Mouse (Mus musculus) CH12.LX (cell line): Measurements from ENCODE around the gene Exoc6. TPM values are rescaled to one million over a fixed set of nuclear protein-coding genes. Genes with fewer than 3 reads are reported as not detected.

ENCODE experiments used
- DNase-seq: peaks from one replicate; pipeline ENCODE4 v3.0.0-alpha.2; 2013; ENCODE audit errors: extremely low read depth
- H3K27ac ChIP-seq: 2 replicates; pipeline ENCODE4 v1.5.1; 2012; ENCODE audit warnings: low read depth, mild to moderate bottlenecking, control low read depth, moderate library complexity; ENCODE audit not compliant: insufficient read depth
- H3K27me3 ChIP-seq: replicated peaks from 2 replicates; pipeline ENCODE3; 2012; ENCODE audit warnings: inconsistent platforms
- H3K36me3 ChIP-seq, 2 experiments: replicated peaks in 1 of 2; 2 replicates each; pipeline versions ENCODE3 to v1.6.1; 2012; ENCODE audit warnings: inconsistent platforms in 1 of 2, low read length in 1 of 2, mild to moderate bottlenecking in 1 of 2, mixed read lengths in 1 of 2, moderate library complexity in 1 of 2; ENCODE audit not compliant: control insufficient read depth in 1 of 2, insufficient read depth in 1 of 2
- H3K4me1 ChIP-seq, 2 experiments: 2 replicates each; pipeline ENCODE4 v1.6.1; 2012; ENCODE audit warnings: inconsistent platforms in 1 of 2, moderate library complexity in 1 of 2; ENCODE audit not compliant: insufficient read depth in 2 of 2, control insufficient read depth in 1 of 2
- H3K4me2 ChIP-seq: 2 replicates; pipeline ENCODE4 v1.6.1; 2012; ENCODE audit warnings: low read depth, mild to moderate bottlenecking, control low read depth; ENCODE audit not compliant: poor library complexity, insufficient read depth, severe bottlenecking
- H3K4me3 ChIP-seq, 3 experiments: fragments of 150-350 bp in 1 of 3; sonication (generic) in 1 of 3; replicated peaks in 1 of 3; 2 replicates each; pipeline versions ENCODE3 to v1.5.1; 2011 to 2012; ENCODE audit warnings: low read depth in 2 of 3, low read length in 2 of 3, mild to moderate bottlenecking in 2 of 3, moderate library complexity in 2 of 3, control low read depth in 1 of 3, improper control_type of control experiment in 1 of 3, inconsistent platforms in 1 of 3, mixed read lengths in 1 of 3; ENCODE audit not compliant: poor library complexity in 1 of 3
- H3K79me2 ChIP-seq: replicated peaks from 2 replicates; pipeline ENCODE4 v1.6.1; 2012; ENCODE audit warnings: mild to moderate bottlenecking, moderate library complexity; ENCODE audit not compliant: control insufficient read depth, poor library complexity, insufficient read depth, severe bottlenecking; ENCODE audit errors: extremely low read depth
- H3K9ac ChIP-seq: 2 replicates; pipeline ENCODE4 v1.6.1; 2012; ENCODE audit warnings: low read depth, mild to moderate bottlenecking, control low read depth, moderate library complexity; ENCODE audit not compliant: insufficient read depth
- H3K9me3 ChIP-seq: replicated peaks from 2 replicates; pipeline ENCODE3; 2012; ENCODE audit warnings: low read length, inconsistent platforms, mixed read lengths
- CTCF ChIP-seq, 2 experiments: IDR thresholded peaks in 1 of 2; conservative IDR thresholded peaks in 1 of 2; 2 replicates each; pipeline ENCODE4 v1.5.1; 2011 to 2012; ENCODE audit warnings: low read depth in 2 of 2, low read length in 2 of 2, improper control_type of control experiment in 1 of 2, inconsistent platforms in 1 of 2, mild to moderate bottlenecking in 1 of 2, moderate library complexity in 1 of 2
- EP300 ChIP-seq: IDR thresholded peaks from 2 replicates; pipeline ENCODE4 v1.6.1; 2011; ENCODE audit warnings: low read length, improper control_type of control experiment
- MAFK ChIP-seq: IDR thresholded peaks from 2 replicates; pipeline ENCODE4 v1.6.1; 2011; ENCODE audit warnings: low read length, improper control_type of control experiment; ENCODE audit not compliant: insufficient replicate concordance
- MAX ChIP-seq: IDR thresholded peaks from 2 replicates; pipeline ENCODE4 v1.6.1; 2011; ENCODE audit warnings: low read length, improper control_type of control experiment
- RAD21 ChIP-seq: IDR thresholded peaks from 2 replicates; pipeline ENCODE4 v1.6.1; 2011; ENCODE audit warnings: low read depth, mild to moderate bottlenecking, low read length, improper control_type of control experiment, moderate library complexity
- RCOR1 ChIP-seq: conservative IDR thresholded peaks from 2 replicates; pipeline ENCODE4 v1.6.1; 2012; ENCODE audit warnings: low read depth, mild to moderate bottlenecking, inconsistent platforms, low read length, improper control_type of control experiment
- SIN3A ChIP-seq: IDR thresholded peaks from 2 replicates; pipeline ENCODE4 v1.6.1; 2012; ENCODE audit warnings: low read length, improper control_type of control experiment, inconsistent platforms
- SMC3 ChIP-seq: IDR thresholded peaks from 2 replicates; pipeline ENCODE4 v1.6.1; 2011; ENCODE audit warnings: low read depth, low read length, improper control_type of control experiment
- TCF12 ChIP-seq: IDR thresholded peaks from 2 replicates; pipeline ENCODE4 v1.6.1; 2014; ENCODE audit warnings: low read depth, mild to moderate bottlenecking, inconsistent platforms, low read length, improper control_type of control experiment
- USF2 ChIP-seq: conservative IDR thresholded peaks from 2 replicates; pipeline ENCODE4 v1.6.1; 2011; ENCODE audit warnings: low read depth, low read length, improper control_type of control experiment
- ZMIZ1 ChIP-seq: IDR thresholded peaks from 2 replicates; pipeline ENCODE4 v1.6.1; 2012; ENCODE audit warnings: low read depth, mild to moderate bottlenecking, inconsistent platforms, low read length, improper control_type of control experiment
- dilution Hi-C: fragments of 300-500 bp; cut with MboI; formaldehyde crosslinking; loops from 2 replicates; pipeline ENCODE4 v1.14.3; 2020; ENCODE audit warnings: low sequenced_read_pairs; ENCODE audit not compliant: extremely low pct_unique_long_range_greater_than_20kb, extremely low pct_ligation_motif_present
- in situ Hi-C: fragments of 300-500 bp; cut with MboI; formaldehyde crosslinking; loops from 3 replicates; pipeline ENCODE4 v1.14.3; 2019; ENCODE audit warnings: low sequenced_read_pairs, low pct_ligation_motif_present, low pct_unique_long_range_greater_than_20kb, mixed read lengths
- polyA plus RNA-seq: library from polyadenylated mRNA; unstranded; fragments of >175 nt; gene quantifications from 2 replicates; pipeline ENCODE4 v1.2.1, GENCODE M21; 2012; ENCODE audit warnings: low read depth; ENCODE audit not compliant: insufficient read length
- total RNA-seq, 2 experiments: library from RNA; depleted of rRNA; stranded (reverse); fragments of 300-350 nt in 1 of 2; fragments of >200 nt in 1 of 2; gene quantifications; 2 replicates each; pipeline ENCODE4 v1.2.3; 2012 to 2014

Exoc6 gene
- total and polyA plus RNA-seq, 3 experiments: 8.0 to 18.5 (median 12.1) TPM

GRCm38 (mm10) chr19:37537717-37538116 lies 12.5 kb upstream of the Exoc6 start:
- TF ChIP-seq SIN3A: no peak
- TF ChIP-seq MAX: no peak
- no peak for TF ChIP-seq EP300
- TF ChIP-seq MAFK: no peak
- no peak for TF ChIP-seq ZMIZ1
- in situ Hi-C loops: no loop called here
- no peak for DNase-seq
- dilution Hi-C loops: no loop called here
- Histone ChIP-seq H3K36me3 (no peaks in the 10 kb centered on the region), H3K9me3 (no peaks in the 10 kb centered on the region), H3K4me2 (no peak overlapping the region), H3K9ac (no peak overlapping the region), H3K27me3 (peaks cover 2% of the 10 kb centered on the region), H3K79me2 (no peaks in the 10 kb centered on the region), H3K4me1 (peaks cover 0 to 21% of the 10 kb centered on the region in 2 experiments; a peak in 2 of 4 replicates), H3K27ac (no peak overlapping the region), H3K4me3 (no peak overlapping the region)

GRCm38 (mm10) chr19:37540201-37540600 lies 10.0 kb upstream of the Exoc6 start:
- Histone ChIP-seq H3K36me3 (no peaks in the 10 kb centered on the region), H3K27ac (no peak overlapping the region), H3K9ac (no peak overlapping the region), H3K4me3 (no peak overlapping the region)
- dilution Hi-C loops (no loop called here), in situ Hi-C loops (no loop called here)
- TF ChIP-seq RCOR1 (no peak), TCF12 (0 out of 2 replicates have a peak, but pooled peaks have one; percentile 14)
- TF ChIP-seq, all 38 proteins: peak for 1
- no peak for DNase-seq
- no peak overlapping the region; the same call in 1 of the 2 replicates for H3K4me2 ChIP-seq
- H3K4me1 ChIP-seq: peaks cover 0 to 17% of the 10 kb centered on the region in 2 experiments; a peak in 2 of 4 replicates
- no peaks in the 10 kb centered on the region for H3K9me3 ChIP-seq
- H3K79me2 ChIP-seq: no peaks in the 10 kb centered on the region
- peaks cover 2% of the 10 kb centered on the region for H3K27me3 ChIP-seq

- no peaks in the 10 kb centered on the region for H3K79me2 ChIP-seq
- H3K4me3 ChIP-seq: no peak overlapping the region
- TF ChIP-seq SMC3 (peak; percentile 55), RAD21 (peak; percentile 68), CTCF (conservative IDR thresholded peaks at IDR 0.05 in 1 of 2, IDR thresholded peaks at IDR 0.05 in 1 of 2; ENCODE audit: low read depth in 2 of 2, low read length in 2 of 2) (peak; percentile 27 to 63; a peak in 2 of 4 replicates), MAFK (no peak), USF2 (no peak)
- no peaks in the 10 kb centered on the region for H3K27me3 ChIP-seq
- H3K9me3 ChIP-seq: no peaks in the 10 kb centered on the region
- H3K9ac ChIP-seq: no peak overlapping the region
- dilution Hi-C loops (no loop called here), in situ Hi-C loops (no loop called here)
- H3K4me1 ChIP-seq: peaks cover 0 to 15% of the 10 kb centered on the region in 2 experiments; a peak in 2 of 4 replicates
- peak overlapping the region; percentile 11; the same call in 1 of the 2 replicates for H3K4me2 ChIP-seq
- no peaks in the 10 kb centered on the region for H3K36me3 ChIP-seq
- H3K27ac ChIP-seq: no peak overlapping the region
- DNase-seq: peak; percentile 56
Observed at GRCm38 (mm10) chr19:37543537-37544326, 6.5 kb upstream of the Exoc6 start.
